Mouse (Mus musculus) gastrocnemius, postnatal 10 days (tissue): ENCODE results near the gene Kcnq5. TPM values are rescaled to one million over a fixed set of nuclear protein-coding genes. Genes with fewer than 3 reads are reported as not detected.

Source experiments
- DNase-seq: peaks from one replicate; pipeline ENCODE4 v3.0.0; 2021; ENCODE audit warnings: mixed read lengths
- long read RNA-seq, 2 experiments: library from polyadenylated mRNA; stranded (forward); transcript quantifications; one replicate each; pipeline ENCODE4 v2.0.0; 2021
- total RNA-seq, 2 experiments: library from RNA; stranded (reverse); gene quantifications; 2 replicates each; pipeline ENCODE4 v1.2.3; 2021

Kcnq5 gene
- total RNA-seq = 1 to 10 TPM; 4.0 to 5.4 TPM
- long read RNA-seq, experiment 1, partial matches to known transcripts = 0 of 1 reads
- long read RNA-seq, experiment 1, other reads (novel, unspliced or antisense) = 1 of 1 reads
- long read RNA-seq, experiment 2 = 0 reads

DNA sequence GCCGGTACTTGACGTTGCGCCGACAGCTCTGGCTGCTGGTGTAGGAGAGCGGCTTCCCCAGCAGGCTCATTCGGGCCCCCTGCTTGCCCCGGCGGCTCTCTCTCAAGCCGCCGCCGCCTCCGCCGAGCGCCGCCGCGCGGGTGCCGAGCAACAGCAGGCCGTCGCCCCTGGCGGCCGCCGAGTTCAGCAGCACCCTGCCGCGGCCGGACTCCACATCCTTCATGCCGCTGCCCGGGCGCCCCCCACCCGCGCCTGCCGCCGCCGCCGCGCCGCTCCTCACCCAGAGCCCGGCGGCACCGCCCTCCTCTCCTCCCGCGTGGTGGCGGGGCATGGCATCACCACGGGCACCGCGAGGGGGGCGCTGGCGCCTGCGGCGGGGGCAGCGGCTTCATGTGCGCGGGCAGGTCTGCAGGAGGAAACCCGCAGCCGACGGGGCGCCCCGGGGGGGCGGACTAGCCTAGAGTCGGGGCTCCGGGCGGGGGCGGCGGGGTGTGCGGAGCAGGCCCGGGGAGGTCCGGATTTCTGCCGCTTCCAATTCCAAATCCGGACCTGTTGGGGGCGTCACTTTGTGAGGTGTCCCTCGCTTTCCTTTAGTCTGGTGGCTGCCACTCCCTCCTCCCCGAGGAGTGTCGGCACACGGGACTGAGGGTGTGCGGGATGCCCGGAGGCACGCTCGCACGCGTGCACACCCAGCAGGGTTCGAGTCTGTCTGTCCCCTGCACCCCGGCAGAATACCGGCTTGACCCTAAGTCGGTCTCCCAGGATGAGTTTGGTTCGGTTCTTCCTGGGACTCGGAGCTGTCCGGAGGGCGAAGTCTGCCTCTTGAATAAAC, at the start of gene Kcnq5:
TSS of gene Kcnq5 (minus strand) at position 692 of the 832 bp plus-strand sequence.
- peak; percentile 62 for DNase-seq

DNA sequence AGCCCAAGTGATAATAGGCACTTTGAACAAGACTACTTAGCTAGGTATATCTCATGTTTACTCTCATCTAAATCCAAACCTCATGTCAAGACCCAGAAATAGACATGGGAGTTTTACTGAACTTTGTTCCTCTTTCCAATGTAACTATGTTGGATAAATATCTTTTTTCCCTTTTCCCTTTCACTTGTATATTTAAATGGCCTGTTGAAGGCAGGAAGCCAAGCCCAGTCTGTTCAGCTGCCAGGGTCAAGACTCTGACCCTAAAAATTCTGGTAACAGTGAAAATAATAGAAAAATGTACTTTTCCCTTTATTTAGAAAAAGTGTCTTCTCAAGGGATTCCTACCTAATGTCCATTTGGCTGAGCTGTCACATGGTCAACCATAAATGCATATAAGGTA, 18.0 kb upstream of the Kcnq5 start:
- no peak for DNase-seq

DNA sequence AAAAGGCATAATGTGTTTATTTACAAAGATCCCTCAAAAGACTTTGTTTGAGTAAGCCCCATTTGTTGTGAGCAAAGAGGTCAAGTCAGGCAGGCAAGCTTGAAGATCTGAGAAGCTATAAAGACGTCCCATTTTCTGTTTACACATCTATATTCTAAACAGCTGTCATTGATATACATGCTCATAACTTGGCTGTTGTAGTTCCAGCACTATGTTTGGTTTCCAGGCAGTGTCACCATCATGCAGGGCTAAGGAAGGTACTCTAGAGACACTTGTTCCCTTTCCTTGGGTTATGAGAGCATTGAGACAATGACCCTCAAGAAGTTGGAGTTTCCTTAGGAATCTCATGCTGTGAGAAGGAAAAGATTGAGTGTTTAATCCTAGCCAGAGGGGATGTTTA, 17.6 kb upstream of the Kcnq5 start:
- DNase-seq = no peak

DNA sequence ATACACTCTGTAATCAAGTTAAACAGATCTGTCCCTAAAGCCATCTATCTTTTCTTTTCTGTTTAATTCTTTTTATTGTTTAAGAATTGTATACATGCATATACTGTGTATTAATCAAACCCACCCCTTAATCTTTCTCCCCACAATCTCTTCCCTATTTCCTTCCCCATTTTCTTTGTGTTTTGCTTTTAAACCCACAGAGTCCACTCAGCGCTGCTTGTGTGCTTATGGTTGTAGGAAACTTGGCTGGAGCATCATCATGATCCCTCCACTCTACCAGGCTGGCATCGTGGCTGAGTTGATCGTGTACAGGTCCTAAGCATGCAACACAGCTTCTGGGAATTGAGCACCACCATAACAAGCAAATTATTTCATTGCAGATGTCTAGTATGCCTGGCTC, 12.3 kb upstream of the Kcnq5 start:
- no peak for DNase-seq

DNA sequence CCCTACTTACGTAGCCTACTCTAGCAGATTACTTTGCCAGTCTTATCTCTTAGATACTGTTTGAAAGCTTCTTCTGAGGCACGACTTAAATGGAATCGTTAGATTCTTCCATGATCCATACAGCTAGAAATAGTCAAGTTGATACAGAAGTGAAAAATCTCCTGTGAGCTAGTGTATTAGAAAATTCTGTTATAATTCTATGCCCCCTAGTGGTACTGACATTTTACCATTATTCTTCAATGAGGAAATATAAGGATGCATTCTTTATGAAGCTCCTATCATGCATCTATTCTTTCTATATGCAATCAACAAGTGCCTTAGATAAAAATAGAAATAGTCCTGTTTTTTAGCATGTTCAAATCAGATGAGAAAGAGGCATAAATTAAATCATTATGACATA, 5.4 kb upstream of the Kcnq5 start:
- DNase-seq = no peak

DNA sequence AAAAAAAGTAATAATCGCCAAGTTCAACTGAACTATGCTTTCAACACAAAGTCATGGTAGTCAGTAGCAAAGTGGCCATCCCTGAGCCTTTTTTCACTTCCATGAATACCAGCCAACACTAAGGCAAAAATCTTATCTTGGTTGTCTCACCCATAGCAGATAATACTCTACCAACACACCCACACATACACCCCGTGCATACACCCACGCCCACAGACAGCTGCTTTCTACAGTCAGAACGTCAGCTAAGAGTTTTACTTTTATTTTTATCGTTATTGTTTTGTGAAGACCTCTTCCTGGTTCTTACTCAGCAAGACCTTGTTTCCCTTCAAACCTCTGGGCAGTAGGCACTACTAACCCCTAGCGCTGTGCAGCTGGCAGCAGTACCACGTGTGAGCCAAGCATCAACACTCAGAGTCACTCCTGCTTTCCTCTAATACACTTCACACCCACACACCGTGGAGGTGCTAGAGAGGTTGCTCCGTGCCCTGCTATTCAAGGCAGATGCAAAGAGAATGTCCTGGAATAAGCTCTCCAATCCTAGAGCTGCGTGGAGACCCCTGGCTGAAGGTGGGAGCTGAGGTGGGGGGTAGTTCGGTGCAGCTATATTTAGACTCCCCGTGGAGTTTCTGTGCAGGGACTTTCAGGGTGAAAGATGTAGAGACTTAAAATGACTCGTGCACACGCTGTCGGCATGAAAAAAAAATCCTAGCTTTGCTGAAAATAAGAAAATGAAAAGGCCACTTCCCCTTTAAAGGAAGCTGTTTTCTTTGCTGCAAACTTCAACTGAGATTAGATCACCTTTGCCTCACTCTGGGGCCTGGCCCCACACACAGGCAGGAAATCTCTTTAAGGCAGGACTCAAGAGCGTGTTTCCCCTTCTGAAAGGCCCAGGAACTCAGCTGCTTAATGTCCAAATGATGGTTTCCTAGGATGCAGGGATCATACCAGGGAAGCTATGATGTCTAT, 1.4 kb upstream of the Kcnq5 start:
- no peak for DNase-seq

DNA sequence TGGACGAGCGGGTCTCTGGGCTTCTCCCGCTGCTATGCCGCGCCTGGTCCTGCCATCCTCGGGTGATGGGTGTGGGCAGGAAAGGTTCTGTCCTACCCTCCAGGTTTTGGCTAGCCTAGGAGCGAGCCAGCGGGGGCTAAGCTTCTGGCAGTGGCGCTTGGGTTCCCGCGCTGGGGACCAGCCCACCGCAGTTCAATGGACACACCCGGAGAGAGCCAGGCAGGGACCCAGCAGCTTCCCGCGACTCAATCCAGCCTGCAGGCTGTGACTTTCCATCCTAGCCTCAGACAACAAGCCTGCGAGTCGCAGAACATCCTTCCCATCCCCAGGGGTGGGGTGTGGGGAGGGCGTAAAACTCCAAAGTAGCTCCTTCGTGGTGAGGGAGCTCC, 335 bp upstream of the Kcnq5 start:
- DNase-seq = peak; percentile 14

DNA sequence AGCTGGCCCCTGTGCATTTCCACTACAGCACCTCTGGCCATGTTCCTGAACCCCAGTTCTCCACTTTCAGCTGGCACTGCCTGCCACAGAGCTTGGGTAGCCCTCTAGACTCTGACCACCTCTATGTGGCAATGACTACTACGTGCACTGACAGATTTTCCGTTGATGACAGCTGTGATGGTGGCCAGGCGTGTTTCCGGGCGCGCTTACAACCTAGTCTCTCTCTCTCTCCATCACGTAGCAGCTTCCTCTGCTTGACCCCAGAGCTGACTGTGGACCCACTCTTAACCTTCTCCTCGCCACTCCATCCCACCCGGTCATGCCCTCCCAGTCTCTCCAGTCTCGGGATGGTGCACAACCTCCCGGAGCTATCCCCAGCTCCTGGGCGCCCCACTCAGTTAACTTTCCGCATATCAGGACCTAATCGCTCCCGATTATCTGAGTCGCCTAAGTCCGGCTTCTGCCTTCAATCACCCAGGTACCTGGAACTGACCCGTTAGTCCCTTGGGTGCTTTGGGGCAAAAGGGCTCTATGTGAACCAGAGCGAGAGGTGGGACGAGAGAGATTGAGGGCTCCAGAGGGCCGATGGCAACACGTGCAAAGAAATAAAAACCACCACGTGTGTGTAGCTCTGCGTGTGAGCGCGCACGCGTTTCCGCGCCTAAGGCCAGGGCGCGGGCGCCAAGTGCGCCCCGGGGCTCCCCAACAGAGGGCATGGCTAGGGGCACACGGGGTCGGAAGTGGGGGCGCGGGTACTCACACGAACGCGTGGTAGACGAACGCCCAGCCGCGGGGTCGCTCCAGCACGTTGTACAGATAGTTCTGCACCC, 1.1 kb downstream of the Kcnq5 start:
- DNase-seq = peak; percentile 4

DNA sequence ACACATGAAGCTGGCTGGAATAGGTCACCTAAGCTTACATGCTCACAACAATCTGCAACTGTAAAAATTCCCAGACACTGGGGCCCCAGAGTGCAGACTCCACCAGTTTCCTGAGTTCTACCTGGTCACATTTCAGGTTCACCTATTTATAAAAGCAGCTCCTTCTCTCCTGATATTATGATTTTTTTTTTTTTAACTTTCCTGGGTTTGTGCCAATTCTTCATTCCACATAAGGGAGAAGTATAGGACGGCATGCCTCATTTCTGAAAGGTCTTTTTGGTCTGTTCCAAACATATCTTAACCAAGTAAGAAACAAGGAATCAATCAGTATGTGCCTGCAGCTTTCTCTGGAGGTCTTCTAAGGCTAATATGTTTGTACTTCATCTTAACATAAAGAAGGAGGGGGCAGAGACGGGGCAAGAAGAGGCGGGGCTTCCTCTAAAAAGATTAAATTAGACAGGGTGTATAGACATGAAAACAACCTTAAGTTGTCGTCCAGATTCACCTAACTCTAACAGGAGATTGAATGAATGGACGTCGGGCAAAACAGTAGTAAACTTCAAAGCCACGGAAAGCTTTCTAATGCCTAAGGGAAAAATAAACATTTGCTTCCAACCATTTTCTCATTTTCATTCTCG, 2.0 kb downstream of the Kcnq5 start:
- no peak for DNase-seq

DNA sequence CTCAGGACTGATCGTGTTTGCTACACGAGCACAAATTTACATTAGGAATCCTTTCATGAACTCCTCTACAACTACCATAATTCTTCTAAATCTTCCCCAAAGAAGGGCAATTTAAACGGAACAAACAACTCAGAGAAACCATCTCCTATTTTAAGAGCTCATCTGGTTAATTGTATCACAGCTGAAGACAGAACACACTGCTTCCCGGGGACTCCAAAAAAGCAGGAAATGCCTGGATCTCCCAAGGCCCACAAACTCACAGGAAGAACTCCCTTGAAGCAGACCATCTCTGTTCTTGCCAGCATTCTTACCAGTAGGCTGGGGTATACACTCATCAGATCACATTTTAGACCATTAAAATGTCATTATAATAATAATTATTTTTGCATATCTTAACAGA, 3.7 kb downstream of the Kcnq5 start:
- no peak for DNase-seq

DNA sequence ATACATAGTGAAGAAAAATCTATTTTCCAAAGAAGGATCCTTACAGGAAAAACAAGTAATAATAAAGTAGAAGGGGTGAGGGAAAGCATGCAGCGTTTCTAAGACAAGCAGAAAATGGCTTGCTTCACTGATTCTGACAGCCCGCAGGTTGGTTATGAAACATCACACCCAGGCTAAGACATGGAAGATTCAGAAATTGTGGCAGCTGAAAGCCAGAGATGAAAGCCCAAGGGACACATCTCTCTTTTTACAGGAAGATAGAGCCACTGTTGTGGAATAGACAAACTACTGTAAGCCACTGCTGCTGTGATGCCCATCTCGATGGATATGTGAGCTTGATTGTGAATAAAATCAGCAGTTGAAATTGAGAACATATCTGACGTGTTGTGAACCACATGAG, 20.9 kb downstream of the Kcnq5 start:
- DNase-seq = no peak

DNA sequence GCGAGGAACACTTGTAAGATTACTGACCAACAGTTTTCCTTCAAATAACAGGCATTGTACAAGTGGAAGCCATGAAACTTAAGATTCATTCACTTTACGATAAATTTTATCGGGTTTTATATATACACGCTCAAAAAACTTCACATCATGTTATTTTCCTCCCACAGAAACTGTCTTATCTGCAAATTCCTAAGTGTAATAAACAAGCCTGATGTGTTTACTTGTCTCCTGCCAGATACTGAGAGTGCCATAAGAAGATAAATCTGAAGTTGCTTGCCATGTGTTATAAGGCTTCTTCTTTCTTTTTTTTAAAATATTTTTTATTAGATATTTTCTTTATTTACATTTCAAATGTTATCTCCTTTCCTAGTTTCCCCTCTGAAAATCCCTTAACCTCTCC, 34.6 kb downstream of the Kcnq5 start:
- no peak for DNase-seq

DNA sequence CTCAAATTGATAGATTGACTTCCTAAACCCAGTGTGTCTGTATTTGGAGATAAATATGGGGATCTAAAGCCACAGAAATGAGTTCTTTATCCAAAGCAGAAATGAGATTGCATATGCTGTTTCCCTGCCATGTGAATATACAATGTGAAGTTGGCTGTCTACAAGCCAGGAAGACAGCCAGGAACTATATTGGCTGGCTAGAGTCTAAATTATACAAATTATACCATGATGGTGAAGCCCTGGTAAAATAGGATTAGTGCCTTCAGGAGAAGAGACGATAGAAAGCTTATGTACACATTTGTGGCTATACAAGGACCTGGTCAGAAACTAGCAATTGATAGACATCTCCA, 38.5 kb downstream of the Kcnq5 start:
- DNase-seq = no peak

DNA sequence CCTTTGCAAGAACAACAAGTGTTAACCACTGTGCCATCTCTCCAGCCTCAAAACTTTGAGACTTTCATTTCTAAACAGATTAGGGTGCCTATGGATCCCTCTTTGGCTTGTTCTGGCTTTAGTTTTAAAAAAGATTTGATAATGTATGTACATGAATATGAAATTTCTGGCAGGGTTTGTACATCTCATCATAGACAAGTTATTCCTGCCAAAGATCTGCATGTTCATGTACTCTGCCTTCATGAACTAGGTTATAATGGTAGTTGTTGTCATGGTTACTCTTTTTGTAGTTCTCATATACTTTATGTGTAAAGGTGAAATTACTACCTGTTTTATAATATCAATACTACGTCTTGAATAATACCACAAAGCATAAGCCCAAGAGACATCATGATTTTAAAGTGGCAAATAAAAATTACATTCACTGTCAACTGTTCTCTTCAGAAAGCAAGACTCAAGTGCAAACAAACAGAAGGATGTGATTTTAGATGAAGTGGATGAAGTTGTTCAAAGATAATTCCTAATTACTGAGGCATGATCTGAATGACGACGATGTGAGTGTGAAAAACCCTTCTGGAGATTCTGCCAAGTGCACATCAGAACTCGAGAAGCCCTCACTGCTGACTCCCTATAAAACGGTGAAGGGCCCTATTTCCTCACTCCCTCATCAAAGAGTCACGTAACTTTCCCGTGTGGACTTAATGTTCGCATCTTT, 39.0 kb downstream of the Kcnq5 start:
- no peak for DNase-seq

DNA sequence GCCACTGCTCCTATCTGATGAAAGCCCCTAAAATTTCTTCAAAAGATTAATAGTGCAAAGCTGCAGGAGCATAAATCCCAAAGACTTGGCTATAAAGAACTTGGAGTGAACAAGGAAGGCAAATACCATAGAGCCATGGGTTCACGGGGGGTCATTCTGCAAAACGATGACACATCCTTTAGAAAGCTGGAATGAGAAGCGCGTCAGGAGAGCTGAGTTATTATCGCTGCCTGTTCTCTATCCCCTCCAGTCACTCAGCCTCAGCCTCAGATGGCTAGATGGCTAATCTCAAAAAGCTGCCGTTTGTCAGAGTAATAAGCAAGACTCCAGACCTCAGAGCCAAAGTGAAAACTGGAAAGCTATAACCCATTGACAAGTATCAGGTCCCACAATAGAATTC, 42.5 kb downstream of the Kcnq5 start:
- DNase-seq = no peak

DNA sequence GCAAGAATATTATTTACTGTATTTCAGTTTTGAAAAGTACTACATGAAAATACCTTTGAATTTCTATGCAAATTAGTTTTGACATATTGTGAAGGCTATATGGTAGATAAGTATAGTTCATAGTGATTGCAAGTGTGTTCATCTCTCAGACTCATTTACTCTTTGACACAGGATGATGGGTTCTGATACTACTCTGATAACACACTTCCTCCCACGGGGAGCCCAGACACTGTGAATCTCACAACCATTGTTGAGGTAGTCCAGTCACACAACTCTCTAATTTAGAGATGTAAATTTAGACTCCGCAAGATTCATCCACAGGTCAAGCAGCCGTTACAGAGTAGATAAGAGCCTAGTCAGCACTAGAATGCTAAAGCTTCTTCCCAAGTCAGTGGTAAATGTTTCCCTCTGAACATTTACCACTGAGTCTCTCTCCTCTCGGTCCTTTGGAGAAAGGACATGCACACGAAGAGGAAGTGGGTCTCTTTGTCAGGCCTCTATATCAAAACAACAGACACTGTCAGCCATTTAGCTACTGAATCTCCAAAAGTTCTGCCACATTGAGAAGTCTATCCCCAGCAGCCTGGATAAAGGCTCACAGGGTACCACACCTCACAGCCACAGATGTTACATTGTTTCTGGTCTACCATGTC, 65.5 kb downstream of the Kcnq5 start:
- DNase-seq = no peak

DNA sequence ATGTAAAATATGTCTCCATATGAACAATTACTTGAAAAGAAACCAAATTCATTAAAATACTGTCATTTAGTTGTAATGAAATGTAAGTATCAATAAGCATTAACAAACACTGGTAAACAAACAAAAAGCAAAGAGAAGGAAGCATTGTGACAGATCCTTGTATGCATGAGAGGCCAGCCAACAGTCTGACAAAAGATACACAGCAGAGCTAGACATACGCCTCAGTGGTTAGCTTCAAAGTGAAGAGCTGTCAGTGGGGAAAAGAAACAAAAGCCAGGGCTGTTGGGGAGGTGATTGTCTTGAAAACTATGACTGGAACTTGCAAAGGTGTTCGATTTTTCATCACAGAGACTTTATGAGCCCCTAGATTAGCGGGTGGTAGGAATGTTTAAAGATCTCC, 78.0 kb downstream of the Kcnq5 start:
- no peak for DNase-seq

DNA sequence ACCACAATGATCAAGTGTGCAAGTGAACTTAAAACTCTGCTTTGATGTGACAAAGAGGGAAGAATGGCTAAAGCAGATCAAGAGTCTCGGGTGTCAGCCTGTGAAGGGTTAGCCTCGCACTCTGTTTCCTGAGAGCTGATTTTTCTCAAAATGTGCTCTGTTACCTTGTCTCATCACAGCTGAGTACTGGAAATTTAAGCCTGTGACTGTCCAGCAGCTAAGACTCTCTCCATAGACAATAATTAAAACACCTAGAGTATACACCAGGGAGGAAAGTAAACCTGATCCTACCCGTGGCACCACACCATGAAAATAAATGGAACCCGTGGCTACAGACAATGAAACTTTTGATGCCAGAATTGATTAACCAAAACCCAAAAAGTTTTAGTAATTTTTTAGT, 90.9 kb downstream of the Kcnq5 start:
- DNase-seq = no peak

DNA sequence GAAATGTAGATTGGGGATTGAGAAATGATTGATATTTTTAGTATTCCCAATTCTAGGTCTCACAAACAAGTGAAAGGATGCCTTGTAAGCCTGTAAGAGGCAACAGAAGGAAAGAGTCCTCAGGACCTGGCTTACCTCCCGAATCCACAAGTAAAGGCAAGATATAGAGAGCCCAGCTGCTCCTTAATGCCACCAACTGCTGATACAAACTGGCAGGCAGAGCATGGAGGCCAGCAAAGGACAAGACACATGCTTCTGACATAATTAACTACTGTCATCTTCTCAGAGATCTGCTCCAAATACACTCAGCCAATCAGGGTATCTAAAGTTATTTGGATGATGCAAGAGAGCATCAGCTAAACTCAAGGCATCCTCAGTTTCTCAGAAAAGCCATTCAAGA, 93.3 kb downstream of the Kcnq5 start:
- no peak for DNase-seq

DNA sequence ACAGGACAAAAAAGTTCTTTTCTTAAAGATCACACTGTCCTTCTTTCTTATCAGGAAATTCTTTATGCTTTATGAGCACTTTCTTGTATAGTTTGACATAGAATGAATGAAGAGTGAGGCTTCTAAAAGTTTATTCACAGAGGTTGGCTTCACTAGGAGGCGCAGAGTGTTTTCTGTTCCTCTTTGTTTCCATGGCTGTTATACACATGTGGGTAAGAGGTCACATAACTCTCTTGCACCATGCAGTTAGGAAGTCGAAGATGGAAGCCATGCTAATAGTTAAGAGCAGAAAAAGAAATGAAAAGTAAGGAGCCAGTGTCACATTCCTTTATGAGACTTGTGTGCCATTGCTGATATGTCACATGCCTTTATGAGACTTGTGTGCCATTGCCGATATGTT, 105.3 kb downstream of the Kcnq5 start:
- DNase-seq = no peak

DNA sequence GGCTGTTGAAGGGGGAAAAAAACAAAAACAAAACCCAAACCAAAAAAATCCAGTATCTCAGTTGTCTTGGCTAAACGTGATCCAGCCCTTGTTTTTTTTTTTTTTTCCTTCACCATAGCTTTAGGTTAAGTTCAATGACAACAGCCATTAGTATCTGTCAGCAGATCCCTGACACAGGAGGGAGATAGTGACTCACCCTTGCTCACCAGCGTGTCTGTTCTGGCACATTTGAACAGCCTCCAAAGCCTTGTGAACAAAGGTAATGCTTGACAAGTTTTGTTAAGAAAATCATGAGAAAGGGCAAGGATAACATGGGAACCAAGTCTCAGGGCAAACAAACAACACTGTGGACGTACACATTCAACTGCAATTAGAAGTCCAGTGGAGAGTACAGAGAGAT, 123.2 kb downstream of the Kcnq5 start:
- DNase-seq = no peak
